Mouse (Mus musculus) forebrain, embryonic 16.5 days (tissue): ENCODE measurements around the gene Ddc. TPM values are rescaled to one million over a fixed set of nuclear protein-coding genes. Genes with fewer than 3 reads are reported as not detected.
A peak's percentile ranks its signal among the peaks of the same experiment; 100 is the strongest.

Experiments used
- ATAC-seq: fragments of 200-750 bp; cut with Nextera tagmentation; 2 replicates; pipeline ENCODE4 v1.8.0; 2017; ENCODE audit warnings: mild to moderate bottlenecking, moderate library complexity
- H3K27ac ChIP-seq: fragments of 300-500 bp; sonication (generic); 2 replicates; pipeline ENCODE4 v1.5.1; 2014; ENCODE audit warnings: low read length, control low read depth
- H3K27me3 ChIP-seq: fragments of 300-500 bp; sonication (generic); replicated peaks from 2 replicates; pipeline ENCODE4 v1.6.1; 2014; ENCODE audit warnings: low read length; ENCODE audit not compliant: control insufficient read depth, insufficient read depth
- H3K36me3 ChIP-seq: fragments of 300-500 bp; sonication (generic); 2 replicates; pipeline ENCODE4 v1.6.1; 2014; ENCODE audit not compliant: control insufficient read depth, insufficient read depth
- H3K4me1 ChIP-seq: fragments of 300-500 bp; sonication (generic); replicated peaks from 2 replicates; pipeline ENCODE4 v1.6.1; 2014; ENCODE audit warnings: low read length; ENCODE audit not compliant: control insufficient read depth, insufficient read depth
- H3K4me2 ChIP-seq: fragments of 300-500 bp; sonication (generic); 2 replicates; pipeline ENCODE4 v1.6.1; 2014; ENCODE audit warnings: mild to moderate bottlenecking, low read length, control low read depth
- H3K4me3 ChIP-seq: fragments of 300-500 bp; sonication (generic); replicated peaks from 2 replicates; pipeline ENCODE4 v1.5.1; 2014; ENCODE audit warnings: mild to moderate bottlenecking, low read length, control low read depth
- H3K9ac ChIP-seq: fragments of 300-500 bp; sonication (generic); replicated peaks from 2 replicates; pipeline ENCODE4 v1.6.1; 2014; ENCODE audit warnings: low read depth, low read length, control low read depth
- H3K9me3 ChIP-seq: fragments of 300-500 bp; sonication (generic); 2 replicates; pipeline ENCODE4 v1.6.1; 2016; ENCODE audit warnings: low read length; ENCODE audit not compliant: control insufficient read depth
- WGBS: fragments of 180-500 bp; shearing (Covaris S2); extraction: QIAGEN DNeasy Blood & Tissue Kit; methylation state at CpG from one replicate; pipeline ENCODE4 v1.1.7; 2014; 5-methylcytosine and 5-hydroxymethylcytosine counted together
- polyA plus RNA-seq: library from polyadenylated mRNA; unstranded; fragments of >200 nt; fragmentation: Nextera tagmentation; extraction: Ambion mirVana; gene quantifications from 2 replicates; pipeline ENCODE4 v1.2.1, GENCODE M21; 2015

Ddc gene
- polyA plus RNA-seq, 1 experiment from 2014 or later, result 4.4 TPM

DNA sequence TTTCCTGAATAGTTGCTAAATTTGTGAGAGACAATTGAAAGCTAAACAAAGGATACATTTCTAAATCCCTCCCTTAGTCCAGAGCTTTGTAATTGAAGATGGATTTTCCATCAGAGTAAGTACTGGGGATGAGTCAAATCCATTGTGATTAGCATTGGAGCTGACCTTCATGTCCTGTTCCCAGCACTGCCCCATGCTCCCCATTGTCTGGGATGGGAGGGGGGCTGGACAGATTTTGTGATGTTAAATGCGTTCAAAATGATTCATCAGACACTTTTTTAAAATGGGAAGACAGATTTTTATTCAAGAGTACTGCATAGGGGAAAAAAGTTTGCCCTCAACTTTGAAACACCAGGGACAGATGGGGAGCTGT is 16.2 kb downstream of the Ddc start:
- H3K27me3 ChIP-seq, result no peaks in the 10 kb centered on the region
- H3K4me3 ChIP-seq, result no peak overlapping the region
- 0 out of 2 replicates have a peak, but pooled peaks cover 2% of the 10 kb centered on the region for H3K4me1 ChIP-seq
- no peak overlapping the region for H3K4me2 ChIP-seq
- no peak for ATAC-seq
- WGBS, result 37% methylated on average over 1 of the region's 1 CpGs
- H3K9ac ChIP-seq, result no peak overlapping the region
- no peaks in the 10 kb centered on the region for H3K36me3 ChIP-seq
- H3K27ac ChIP-seq, result no peak overlapping the region
- H3K9me3 ChIP-seq, result no peaks in the 10 kb centered on the region

DNA sequence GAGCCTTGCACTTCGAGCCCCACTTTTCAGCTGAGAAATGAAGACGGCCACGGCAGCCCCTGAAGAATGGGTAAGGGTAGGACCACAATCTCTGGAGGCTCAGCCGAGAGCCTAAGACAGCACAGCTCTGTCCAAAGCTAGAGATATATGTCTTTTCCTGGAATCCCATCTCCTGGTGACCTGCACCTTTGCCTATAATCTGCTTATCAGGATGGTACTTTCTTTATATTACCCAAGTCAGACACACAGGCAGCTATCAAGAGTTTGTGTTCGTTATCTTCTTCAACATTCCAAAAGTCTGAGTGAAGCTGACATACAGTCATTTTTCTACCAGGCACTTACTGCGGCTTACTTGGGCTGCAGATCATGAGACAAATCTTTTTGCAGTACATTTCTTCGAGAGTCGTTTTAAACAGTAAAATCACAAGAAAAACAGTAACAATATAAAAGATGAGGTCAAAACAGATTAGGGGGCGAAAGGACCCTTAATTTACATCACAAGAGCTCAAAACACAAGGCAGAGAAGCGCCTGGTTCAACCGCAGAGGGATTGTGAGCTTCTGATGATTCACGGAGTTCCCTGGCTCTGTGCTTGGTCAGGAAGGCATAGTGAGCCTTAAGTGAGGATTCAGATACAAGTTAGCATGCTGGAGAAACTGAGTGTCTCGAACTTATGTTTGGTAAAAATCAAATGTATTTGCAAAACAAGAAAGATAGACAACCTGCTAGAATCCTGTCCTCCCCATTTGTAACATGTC is 16.7 kb downstream of the Ddc start:
- H3K4me1 ChIP-seq, result 0 out of 2 replicates have a peak, but pooled peaks cover 2% of the 10 kb centered on the region
- 35% methylated on average over 13 of the region's 13 CpGs for WGBS

DNA sequence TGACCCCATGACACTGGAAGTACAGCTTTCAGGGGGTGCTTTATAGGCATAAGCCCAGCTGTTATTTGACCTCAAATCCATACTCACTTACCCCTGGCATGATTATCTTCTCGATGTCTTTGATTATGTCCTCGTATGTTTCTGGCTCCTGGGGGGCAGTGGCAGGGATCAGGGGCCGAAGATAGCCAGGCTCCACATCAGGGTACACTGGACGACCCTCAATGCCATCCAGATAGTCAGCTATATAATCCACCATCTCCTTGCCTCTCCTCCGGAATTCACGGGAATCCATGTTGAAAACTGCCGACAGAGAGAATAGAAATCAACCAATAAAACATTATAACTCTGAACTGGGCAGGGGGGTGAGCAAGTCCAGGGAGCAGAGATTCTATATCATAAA is 17.6 kb downstream of the Ddc start:
- no peaks in the 10 kb centered on the region for H3K27me3 ChIP-seq
- H3K9ac ChIP-seq, result no peak overlapping the region

More for the DNA sequence above, 16.7 kb downstream of the Ddc start:
- Histone ChIP-seq H3K4me2 (no peak overlapping the region), H3K9me3 (no peaks in the 10 kb centered on the region), H3K36me3 (no peaks in the 10 kb centered on the region), H3K9ac (no peak overlapping the region), H3K27ac (no peak overlapping the region), H3K27me3 (no peaks in the 10 kb centered on the region), H3K4me3 (no peak overlapping the region)
- no peak for ATAC-seq

DNA sequence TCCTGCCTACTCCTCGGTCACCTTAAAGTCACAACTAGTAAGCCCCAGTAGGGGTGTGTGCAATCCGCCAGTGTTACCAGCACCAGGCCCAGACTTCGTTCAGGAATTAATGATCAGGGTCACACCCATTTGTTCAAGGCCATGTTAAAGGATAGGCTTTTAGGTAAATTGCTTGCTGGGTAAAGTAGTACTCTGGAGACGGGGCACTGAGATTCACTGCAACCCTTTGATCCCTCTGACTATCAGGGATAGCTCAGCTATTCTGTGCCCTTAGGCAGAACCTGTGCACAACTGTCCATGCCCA is 18.3 kb downstream of the Ddc start:
- H3K27ac ChIP-seq, result no peak overlapping the region
- 0 out of 2 replicates have a peak, but pooled peaks cover 2% of the 10 kb centered on the region for H3K4me1 ChIP-seq
- H3K4me3 ChIP-seq, result no peak overlapping the region
- H3K9me3 ChIP-seq, result no peaks in the 10 kb centered on the region
- H3K9ac ChIP-seq, result no peak overlapping the region
- H3K36me3 ChIP-seq, result no peaks in the 10 kb centered on the region
- ATAC-seq, result no peak
- no peaks in the 10 kb centered on the region for H3K27me3 ChIP-seq
- H3K4me2 ChIP-seq, result no peak overlapping the region
- WGBS, result 62% methylated on average over 4 of the region's 4 CpGs

More for the DNA sequence above, 17.6 kb downstream of the Ddc start:
- Histone ChIP-seq H3K27ac (no peak overlapping the region), H3K4me3 (no peak overlapping the region), H3K4me2 (no peak overlapping the region), H3K4me1 (0 out of 2 replicates have a peak, but pooled peaks cover 2% of the 10 kb centered on the region), H3K36me3 (no peaks in the 10 kb centered on the region), H3K9me3 (no peaks in the 10 kb centered on the region)
- WGBS, result 92% methylated on average over 7 of the region's 7 CpGs
- ATAC-seq, result no peak

DNA sequence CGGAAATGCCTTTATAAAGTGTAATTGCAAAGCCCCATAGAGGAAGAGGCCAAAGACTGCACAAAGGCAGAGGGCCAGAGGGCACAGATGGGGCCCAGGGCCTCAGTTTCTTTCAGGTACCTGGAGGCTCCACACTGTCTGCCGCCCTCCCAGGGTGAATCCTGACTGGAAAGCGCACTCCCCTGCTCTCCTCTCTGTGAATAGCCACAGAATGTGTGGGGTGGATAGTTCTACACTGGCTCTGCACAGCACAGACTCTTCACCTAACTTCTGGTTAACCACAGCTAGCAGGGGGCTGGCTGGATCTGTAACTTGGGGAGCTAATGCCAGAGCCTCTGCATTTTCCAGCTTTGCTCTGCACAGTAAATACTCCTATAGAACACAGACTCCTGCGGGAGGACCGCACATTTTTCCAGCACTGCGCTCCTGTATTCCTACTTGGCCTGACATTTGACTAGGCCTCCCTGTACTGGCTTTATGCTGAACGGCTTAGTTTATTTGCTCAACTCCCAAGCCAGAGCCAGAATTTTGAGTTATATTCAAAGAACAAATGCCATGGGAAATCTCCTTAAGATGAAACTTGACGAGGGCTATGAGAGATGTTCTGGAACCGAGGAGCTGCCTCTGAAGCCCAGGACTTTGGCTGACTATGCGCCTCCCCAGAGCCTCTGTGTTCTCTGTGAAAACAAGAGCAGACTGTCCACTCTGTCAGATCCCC is 18.8 kb downstream of the Ddc start:
- 49% methylated on average over 10 of the region's 10 CpGs for whole genome bisulfite sequencing
- H3K4me2 ChIP-seq, result no peak overlapping the region
- H3K36me3 ChIP-seq, result no peaks in the 10 kb centered on the region
- H3K4me1 ChIP-seq, result 0 out of 2 replicates have a peak, but pooled peaks cover 2% of the 10 kb centered on the region
- H3K9me3 ChIP-seq, result no peaks in the 10 kb centered on the region
- H3K27ac ChIP-seq, result no peak overlapping the region
- 0 out of 2 replicates have a peak, but pooled peaks have one; percentile 26 for ATAC-seq
- H3K4me3 ChIP-seq, result no peak overlapping the region
- H3K27me3 ChIP-seq, result no peaks in the 10 kb centered on the region
- H3K9ac ChIP-seq, result no peak overlapping the region

DNA sequence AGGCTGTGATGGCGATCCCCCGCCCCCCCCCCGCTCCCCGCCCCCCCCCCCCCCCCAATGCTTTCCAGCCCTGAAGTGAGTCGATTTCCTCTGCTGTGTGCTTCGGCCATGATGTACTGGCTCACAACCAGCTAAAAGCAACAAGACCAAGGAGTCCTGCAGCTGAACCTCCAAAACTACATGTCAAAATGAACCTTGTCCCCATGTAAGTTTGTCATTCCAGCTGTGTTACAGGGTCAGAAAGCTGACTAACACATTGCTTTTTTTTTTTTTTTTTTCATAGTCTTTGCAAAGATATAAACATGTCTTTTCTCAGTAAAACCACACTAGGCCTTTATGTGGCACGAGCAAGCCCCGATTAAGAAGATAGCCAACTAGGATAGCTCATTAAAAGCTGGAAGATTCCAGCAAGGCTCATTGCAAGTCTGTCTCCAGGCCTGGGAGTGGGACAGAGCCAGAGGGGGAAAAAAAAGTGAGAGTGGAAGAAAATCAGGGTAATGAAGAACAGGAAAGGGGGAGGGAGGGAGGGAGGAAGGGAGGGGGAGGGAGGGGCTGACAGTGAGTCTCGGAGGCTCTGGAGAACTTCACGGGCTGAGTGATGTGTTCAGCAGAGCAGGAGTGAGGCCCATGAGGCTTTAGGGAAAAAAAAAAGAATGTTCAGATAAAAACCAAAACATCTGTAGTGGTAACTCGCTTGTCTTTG is 19.5 kb downstream of the Ddc start:
- WGBS, result 17% methylated on average over 10 of the region's 11 CpGs
- no peak overlapping the region for H3K4me3 ChIP-seq
- H3K36me3 ChIP-seq, result no peaks in the 10 kb centered on the region
- 0 out of 2 replicates have a peak, but pooled peaks have one; percentile 11 for ATAC-seq
- no peak overlapping the region for H3K27ac ChIP-seq
- no peaks in the 10 kb centered on the region for H3K9me3 ChIP-seq
- H3K4me2 ChIP-seq, result no peak overlapping the region
- 0 out of 2 replicates have a peak, but pooled peaks cover 2% of the 10 kb centered on the region for H3K4me1 ChIP-seq
- H3K9ac ChIP-seq, result no peak overlapping the region
- H3K27me3 ChIP-seq, result no peaks in the 10 kb centered on the region

DNA sequence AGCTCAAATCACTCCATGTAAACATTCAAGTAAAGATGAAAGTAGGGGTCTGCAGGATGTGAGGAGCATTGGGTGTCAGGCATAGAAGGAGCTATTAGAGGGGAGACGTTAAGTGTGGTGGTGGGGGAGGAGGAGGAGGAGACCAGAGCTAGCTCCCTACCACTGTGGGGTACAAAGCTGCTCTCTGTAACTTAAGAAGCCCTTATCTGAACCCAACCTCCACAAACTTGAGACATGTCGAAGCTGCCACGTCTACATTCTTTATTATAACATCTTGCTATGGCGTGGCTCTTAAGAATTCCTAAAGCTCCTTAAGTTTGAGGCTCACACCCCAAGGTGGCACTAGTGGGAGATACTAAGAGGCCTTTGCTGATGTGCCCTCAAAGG is 20.1 kb downstream of the Ddc start:
- Histone ChIP-seq H3K27ac (no peak overlapping the region), H3K36me3 (no peaks in the 10 kb centered on the region), H3K4me1 (peaks cover 7% of the 10 kb centered on the region), H3K27me3 (no peaks in the 10 kb centered on the region), H3K4me3 (no peak overlapping the region), H3K9ac (no peak overlapping the region), H3K9me3 (no peaks in the 10 kb centered on the region), H3K4me2 (no peak overlapping the region)
- WGBS, result 51% methylated on average over 4 of the region's 4 CpGs
- no peak for ATAC-seq

DNA sequence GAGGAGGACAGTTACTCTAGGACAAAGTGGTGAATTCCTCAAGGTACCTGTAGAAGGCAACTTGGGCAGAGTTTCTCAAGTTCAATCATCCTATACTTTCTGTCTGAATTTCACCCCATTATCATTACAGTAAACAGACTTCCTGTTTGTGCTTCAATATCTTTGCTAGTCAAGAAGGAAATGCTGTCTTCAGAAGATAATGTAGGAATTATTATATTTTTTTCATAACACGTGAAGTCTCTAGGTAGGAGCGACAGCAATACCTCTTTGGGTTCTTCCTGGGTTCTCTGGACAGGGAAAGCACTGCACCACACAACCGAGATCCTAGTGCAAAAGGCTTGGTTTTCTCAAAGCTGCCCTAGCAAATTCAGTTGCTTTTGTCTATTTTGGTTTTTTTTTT is 21.6 kb downstream of the Ddc start:
- WGBS, result 91% methylated on average over 3 of the region's 3 CpGs
- H3K27ac ChIP-seq, result no peak overlapping the region
- H3K27me3 ChIP-seq, result no peaks in the 10 kb centered on the region

DNA sequence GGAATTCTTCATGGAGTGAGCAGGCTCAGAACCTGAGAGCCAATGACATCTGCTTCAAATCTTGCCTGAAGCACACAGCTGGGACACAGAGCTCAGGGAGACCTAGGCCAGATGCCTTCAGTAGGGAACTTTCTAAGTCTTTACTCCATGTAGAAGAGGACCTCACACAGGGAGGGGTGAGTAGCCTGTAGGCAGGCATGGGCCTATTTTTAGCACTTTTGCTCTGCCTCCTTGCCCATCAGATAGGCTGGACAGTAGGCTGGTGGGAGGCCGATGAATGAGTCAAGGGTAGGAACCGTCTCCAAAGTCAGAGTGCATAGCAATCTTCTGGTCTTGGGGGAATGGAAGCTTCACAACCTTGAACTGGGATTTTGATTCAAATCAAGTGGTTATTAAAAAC is 22.7 kb downstream of the Ddc start:
- H3K4me3 ChIP-seq, result no peak overlapping the region
- H3K27me3 ChIP-seq, result no peaks in the 10 kb centered on the region
- H3K9ac ChIP-seq, result no peak overlapping the region
- WGBS, result 98% methylated on average over 2 of the region's 2 CpGs
- H3K36me3 ChIP-seq, result no peaks in the 10 kb centered on the region
- no peaks in the 10 kb centered on the region for H3K9me3 ChIP-seq
- H3K27ac ChIP-seq, result no peak overlapping the region
- no peak for ATAC-seq
- peaks cover 7% of the 10 kb centered on the region for H3K4me1 ChIP-seq
- no peak overlapping the region for H3K4me2 ChIP-seq

More for the DNA sequence above, 21.6 kb downstream of the Ddc start:
- H3K36me3 ChIP-seq, result no peaks in the 10 kb centered on the region
- no peak overlapping the region for H3K9ac ChIP-seq
- no peaks in the 10 kb centered on the region for H3K9me3 ChIP-seq
- peaks cover 7% of the 10 kb centered on the region for H3K4me1 ChIP-seq
- H3K4me3 ChIP-seq, result no peak overlapping the region
- ATAC-seq, result no peak
- no peak overlapping the region for H3K4me2 ChIP-seq
